Mouse (Mus musculus) ES-E14 (cell line): ENCODE measurements around the gene Tnfrsf25. TPM values are rescaled to one million over a fixed set of nuclear protein-coding genes. Genes with fewer than 3 reads are reported as not detected.

ENCODE experiments used
- DNase-seq: peaks from one replicate; pipeline ENCODE4 v3.0.0-alpha.2; 2013; ENCODE audit warnings: low read depth, low spot score
- H3K27ac ChIP-seq: 2 replicates; pipeline ENCODE4 v1.5.1; 2012; ENCODE audit warnings: low read depth, mild to moderate bottlenecking, low read length, moderate library complexity, mixed read lengths; ENCODE audit not compliant: poor library complexity, insufficient read depth, severe bottlenecking
- H3K36me3 ChIP-seq: 2 replicates; pipeline ENCODE4 v1.6.1; 2012; ENCODE audit warnings: mild to moderate bottlenecking, low read length, moderate library complexity, mixed read lengths; ENCODE audit not compliant: control insufficient read depth, poor library complexity, insufficient read depth, severe bottlenecking
- H3K4me1 ChIP-seq, 2 experiments: fragments of 150-350 bp in 1 of 2; sonication (generic) in 1 of 2; 2 replicates each; pipeline ENCODE4 v1.6.1; 2012; ENCODE audit warnings: low read length in 2 of 2, mild to moderate bottlenecking in 1 of 2, mixed read lengths in 1 of 2; ENCODE audit not compliant: control insufficient read depth in 2 of 2, insufficient read depth in 2 of 2, poor library complexity in 1 of 2
- H3K4me3 ChIP-seq, 2 experiments: fragments of 150-350 bp in 1 of 2; sonication (generic) in 1 of 2; 2 replicates each; pipeline ENCODE4 v1.5.1; 2012; ENCODE audit warnings: low read length in 2 of 2, low read depth in 1 of 2, mild to moderate bottlenecking in 1 of 2, mixed read lengths in 1 of 2; ENCODE audit not compliant: insufficient read depth in 1 of 2, poor library complexity in 1 of 2, severe bottlenecking in 1 of 2
- H3K9ac ChIP-seq: 2 replicates; pipeline ENCODE4 v1.6.1; 2012; ENCODE audit warnings: low read depth, mild to moderate bottlenecking, low read length, mixed read lengths; ENCODE audit not compliant: poor library complexity, insufficient read depth, severe bottlenecking
- H3K9me3 ChIP-seq: fragments of 150-350 bp; sonication (generic); 2 replicates; pipeline ENCODE4 v1.6.1; 2012; ENCODE audit warnings: low read depth, mild to moderate bottlenecking, low read length; ENCODE audit not compliant: control insufficient read depth, insufficient read depth
- CHD2 ChIP-seq: IDR thresholded peaks from 2 replicates; pipeline ENCODE4 v1.6.1; 2014; ENCODE audit warnings: mild to moderate bottlenecking, low read depth, low read length, inconsistent platforms
- HCFC1 ChIP-seq: IDR thresholded peaks from 2 replicates; pipeline ENCODE4 v1.6.1; 2012; ENCODE audit warnings: low read length, inconsistent platforms, borderline replicate concordance; ENCODE audit not compliant: insufficient read depth
- MAFK ChIP-seq: IDR thresholded peaks from 2 replicates; pipeline ENCODE4 v1.6.1; 2014; ENCODE audit warnings: mild to moderate bottlenecking, low read depth, low read length, inconsistent platforms; ENCODE audit not compliant: insufficient read depth
- ZC3H11A ChIP-seq: IDR thresholded peaks from 2 replicates; pipeline ENCODE4 v1.6.1; 2012; ENCODE audit warnings: low read depth, mild to moderate bottlenecking, inconsistent platforms, low read length, borderline replicate concordance
- ZNF384 ChIP-seq: IDR thresholded peaks from 2 replicates; pipeline ENCODE4 v1.6.1; 2012; ENCODE audit warnings: low read depth, low read length, inconsistent platforms
- in situ Hi-C, 2 experiments: fragments of 600-800 bp; cut with MboI; formaldehyde crosslinking; loops; one replicate each; pipeline ENCODE4 v1.15.1; 2025; ENCODE audit warnings: low sequenced_read_pairs in 2 of 2, inconsistent platforms in 1 of 2; ENCODE audit not compliant: unreplicated experiment in 2 of 2
- total RNA-seq: library from RNA; depleted of rRNA; stranded (reverse); fragments of 300-350 nt; gene quantifications from 2 replicates; pipeline ENCODE4 v1.2.3, GENCODE M21; 2012

The Tnfrsf25 gene
- total RNA-seq, 1 experiment, result 3.8 TPM

GRCm38 (mm10) chr4:152070494-152071396 lies 45.0 kb upstream of the Tnfrsf25 start:
- no peak for DNase-seq
- Histone ChIP-seq H3K4me3 (no peak overlapping the region), H3K4me1 (peaks cover 0 to 15% of the 10 kb centered on the region in 2 experiments; a peak in 2 of 4 replicates), H3K9ac (no peak overlapping the region), H3K9me3 (no peaks in the 10 kb centered on the region), H3K36me3 (no peaks in the 10 kb centered on the region), H3K27ac (no peak overlapping the region)
- in situ Hi-C loops, result no loop called here
- TF ChIP-seq ZC3H11A (no peak), CHD2 (no peak), HCFC1 (no peak), ZNF384 (no peak), MAFK (no peak)

GRCm38 (mm10) chr4:152072121-152072601 lies 43.6 kb upstream of the Tnfrsf25 start, which contains the start of gene Plekhg5:
Gene Plekhg5, plus strand, starts transcription at chr4:152072498.
- Histone ChIP-seq H3K27ac (no peak within 1 kb of the TSS), H3K9ac (no peak within 1 kb of the TSS), H3K4me1 (peaks cover 0 to 15% of the 10 kb centered on the region in 2 experiments; a peak in 2 of 4 replicates), H3K9me3 (no peaks in the 10 kb centered on the region), H3K36me3 (no peaks in the 10 kb centered on the region), H3K4me3 (no peak within 1 kb of the TSS)
- no peak for DNase-seq
- TF ChIP-seq HCFC1 (no peak), ZNF384 (no peak), ZC3H11A (no peak), CHD2 (no peak), MAFK (no peak)
- in situ Hi-C loops, result no loop called here

GRCm38 (mm10) chr4:152072655-152073054 lies 43.1 kb upstream of the Tnfrsf25 start:
- no peak overlapping the region for H3K9ac ChIP-seq
- H3K9me3 ChIP-seq, result no peaks in the 10 kb centered on the region
- H3K4me1 ChIP-seq, result peaks cover 0 to 15% of the 10 kb centered on the region in 2 experiments; a peak in 2 of 4 replicates
- in situ Hi-C loops, result no loop called here
- no peaks in the 10 kb centered on the region for H3K36me3 ChIP-seq
- DNase-seq, result no peak
- H3K4me3 ChIP-seq, result no peak overlapping the region
- no peak for TF ChIP-seq CHD2
- TF ChIP-seq ZC3H11A, result no peak
- TF ChIP-seq ZNF384, result no peak
- TF ChIP-seq HCFC1, result no peak
- no peak for TF ChIP-seq MAFK
- H3K27ac ChIP-seq, result no peak overlapping the region

- DNase-seq, result no peak
- Histone ChIP-seq H3K27ac (no peak overlapping the region), H3K9ac (no peak overlapping the region), H3K9me3 (no peaks in the 10 kb centered on the region), H3K4me3 (no peak overlapping the region), H3K36me3 (no peaks in the 10 kb centered on the region), H3K4me1 (peaks cover 0 to 15% of the 10 kb centered on the region in 2 experiments; a peak in 2 of 4 replicates)
- in situ Hi-C loops, result no loop called here
- TF ChIP-seq ZC3H11A (no peak), CHD2 (no peak), HCFC1 (no peak), MAFK (no peak), ZNF384 (no peak)
Observed at GRCm38 (mm10) chr4:152073715-152074114, 42.0 kb upstream of the Tnfrsf25 start.
